In genomic region chr10:80412656-80413541, GRCm38 (mm10) we compare ENCODE assay signal across 8 mouse cellular contexts. TPM values are rescaled to one million over a fixed set of nuclear protein-coding genes. Genes with fewer than 3 reads are reported as not detected.
A peak's percentile ranks its signal among the peaks of the same experiment; 100 is the strongest.
DNase-seq lines count a peak whose midpoint lies in the region; ATAC-seq lines count a peak whose summit lies in the region.

No protein-coding gene starts in this region.

- H3K36me3 ChIP-seq in neural tube, embryonic 12.5 days = peaks cover 83% of the 10 kb centered on the region

- DNase-seq in neural tube, embryonic 10.5 days (ENCODE audit: extremely low spot score, low spot score) = no peak
- DNase-seq in cerebellum, postnatal 25 days = peak; percentile 92 to 94
- DNase-seq in heart, postnatal 10 days = peak; percentile 87 to 91
- peak; percentile 77 to 78 for DNase-seq in left cerebral cortex, postnatal 14 days (ENCODE audit: low spot score in 2 of 2)
- no peak for DNase-seq in c-Kit-positive CD71-positive TER-119-positive erythroid progenitor cells, embryonic 14.5 days (ENCODE audit: low spot score)
- no peak for DNase-seq in kidney, postnatal 36 days

- ATAC-seq in neural tube, embryonic 12.5 days (ENCODE audit: low FRiP score, low read depth) = peak; percentile 30; the same call in 1 of the 2 replicates
- no peak for ATAC-seq in erythroblast, adult 5-6 weeks (replicated peaks; ENCODE audit: low FRiP score, poor library complexity, severe bottlenecking)

- no peak overlapping the region for H3K4me3 ChIP-seq in neural tube, embryonic 12.5 days

- no peak overlapping the region for H3K27ac ChIP-seq in neural tube, embryonic 12.5 days

- intact Hi-C loops in heart, postnatal 10 days (cut with DNase I) = no loop called here
- intact Hi-C loops in left cerebral cortex, postnatal 14 days (cut with DNase I) = no loop called here

- WGBS in neural tube, embryonic 12.5 days = 85% methylated on average over 44 of the region's 44 CpGs

- H3K4me1 ChIP-seq in neural tube, embryonic 12.5 days = peaks cover under 1% of the 10 kb centered on the region; the same call in 1 of the 2 replicates

- no peak overlapping the region for H3K9ac ChIP-seq in neural tube, embryonic 12.5 days

- H3K4me2 ChIP-seq in neural tube, embryonic 12.5 days (replicated peaks) = no peak overlapping the region

- no peaks in the 10 kb centered on the region for H3K9me3 ChIP-seq in neural tube, embryonic 12.5 days

- no peaks in the 10 kb centered on the region for H3K27me3 ChIP-seq in neural tube, embryonic 12.5 days (replicated peaks)

RNA-seq across cellular contexts. Expression of gene Uqcr11, which starts 6.3 kb away (rescaled TPM):
- polyA plus RNA-seq in neural tube, embryonic 12.5 days (2016; fragmentation: Nextera tagmentation; extraction: Ambion mirVana) = 436 and 478 TPM in 2 replicates
- 1,000 to 10,000 TPM; 1,658 to 1,691 TPM for total RNA-seq in heart, postnatal 10 days (2021)
- 100 to 1,000 TPM; 587 to 604 TPM for total RNA-seq in left cerebral cortex, postnatal 14 days (2021)
- total RNA-seq in erythroblast, adult 5-6 weeks (2015; ENCODE audit: low replicate concordance) = 38.2 and 42.4 TPM in 2 replicates
- total RNA-seq in erythroblast, adult 5-6 weeks (2017; ENCODE audit: low replicate concordance) = 56.0 and 60.8 TPM in 2 replicates

RNA-seq across cellular contexts. Expression of gene Mbd3, which starts 13.5 kb away (rescaled TPM):
- 304 and 314 TPM in 2 replicates for polyA plus RNA-seq in neural tube, embryonic 12.5 days (2016; fragmentation: Nextera tagmentation; extraction: Ambion mirVana)
- 100 to 1,000 TPM; 102 to 105 TPM for total RNA-seq in heart, postnatal 10 days (2021)
- 100 to 1,000 TPM; 122 to 134 TPM for total RNA-seq in left cerebral cortex, postnatal 14 days (2021)
- total RNA-seq in erythroblast, adult 5-6 weeks (2015; ENCODE audit: low replicate concordance) = 11.9 and 38.4 TPM in 2 replicates
- 10.5 and 21.3 TPM in 2 replicates for total RNA-seq in erythroblast, adult 5-6 weeks (2017; ENCODE audit: low replicate concordance)

RNA-seq across cellular contexts. Expression of gene Tcf3, which starts 20.5 kb away (rescaled TPM):
- 156 and 166 TPM in 2 replicates for polyA plus RNA-seq in neural tube, embryonic 12.5 days (2016; fragmentation: Nextera tagmentation; extraction: Ambion mirVana)
- total RNA-seq in heart, postnatal 10 days (2021) = 10 to 100 TPM; 40.3 to 51.8 TPM
- 10 to 100 TPM; 26.6 to 29.1 TPM for total RNA-seq in left cerebral cortex, postnatal 14 days (2021)
- 30.7 and 31.1 TPM in 2 replicates for total RNA-seq in erythroblast, adult 5-6 weeks (2015; ENCODE audit: low replicate concordance)
- 27.9 and 39.6 TPM in 2 replicates for total RNA-seq in erythroblast, adult 5-6 weeks (2017; ENCODE audit: low replicate concordance)

RNA-seq across cellular contexts. Expression of gene Mex3d, which starts 25.4 kb away (rescaled TPM):
- 23.6 and 26.5 TPM in 2 replicates for polyA plus RNA-seq in neural tube, embryonic 12.5 days (2016; fragmentation: Nextera tagmentation; extraction: Ambion mirVana)
- 10 to 100 TPM; 12.7 to 16.1 TPM for total RNA-seq in heart, postnatal 10 days (2021)
- total RNA-seq in left cerebral cortex, postnatal 14 days (2021) = 10 to 100 TPM; 19.9 to 24.1 TPM
- total RNA-seq in erythroblast, adult 5-6 weeks (2015; ENCODE audit: low replicate concordance) = 1.5 TPM in 1 of 2 replicates, not detected in the other
- 0.51 and 0.70 TPM in 2 replicates for total RNA-seq in erythroblast, adult 5-6 weeks (2017; ENCODE audit: low replicate concordance)

RNA-seq across cellular contexts. Expression of gene Plk5, which starts 56.6 kb away (rescaled TPM):
- polyA plus RNA-seq in neural tube, embryonic 12.5 days (2016; fragmentation: Nextera tagmentation; extraction: Ambion mirVana) = 0.29 and 0.49 TPM in 2 replicates
- total RNA-seq in heart, postnatal 10 days (2021) = under 1 TPM in 1 of 2 experiments, not detected in 1; 0.25 TPM
- total RNA-seq in left cerebral cortex, postnatal 14 days (2021) = 10 to 100 TPM in 1 of 2 experiments, 1 to 10 TPM in 1; 7.6 to 10.6 TPM
- total RNA-seq in erythroblast, adult 5-6 weeks (2015; ENCODE audit: low replicate concordance) = not detected in 2 replicates
- total RNA-seq in erythroblast, adult 5-6 weeks (2017; ENCODE audit: low replicate concordance) = not detected in 2 replicates

Comparison
In these comparisons a context has a peak if more than half of its experiments do, and no peak if none do; other contexts are left out.
1. DNase-seq: peak in cerebellum, postnatal 25 days (2 of 2), heart, postnatal 10 days (2 of 2) and left cerebral cortex, postnatal 14 days (2 of 2); none in neural tube, embryonic 10.5 days (single experiment), c-Kit-positive CD71-positive TER-119-positive erythroid progenitor cells, embryonic 14.5 days (single experiment) and kidney, postnatal 36 days (0 of 2).
2. RNA of gene Uqcr11, which starts 6.3 kb away (total RNA-seq): 1,658 to 1,691 TPM in heart, postnatal 10 days and 587 to 604 TPM in left cerebral cortex, postnatal 14 days; 38.2 to 60.8 TPM in erythroblast, adult 5-6 weeks; every median in the first group is over 4 times any median in the second.